Mouse (Mus musculus): ENCODE measurements at regions not wholly inside any gene's neighbourhood (a gene's known extent, or its start where the extent isn't known, plus 50 kb on each side); places are given as distances from the start of the nearest gene placed in this dataset.
"Not testable (repeated sequence)": the region's sequence is repeated elsewhere in the genome, so short reads cannot be mapped to it uniquely, and the experiment has no call there.

DNA sequence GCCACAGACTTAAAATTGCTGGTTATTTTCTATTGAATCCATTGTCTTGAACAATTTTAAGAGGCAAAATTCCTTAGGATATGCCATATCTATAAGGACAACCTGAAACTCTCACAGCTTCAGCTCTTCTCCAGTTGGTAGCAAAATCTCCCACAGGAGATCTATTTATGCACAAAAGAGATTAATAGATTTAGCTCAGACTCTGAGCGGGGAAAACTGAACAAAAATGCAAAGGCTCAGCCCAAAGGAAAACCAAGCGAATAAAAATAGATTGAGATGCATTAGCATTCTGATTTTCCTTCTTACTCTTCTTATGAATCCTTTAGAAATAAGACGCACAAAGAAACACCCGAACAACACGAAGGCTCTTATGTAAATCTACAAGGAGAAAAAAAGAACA, 196.2 kb upstream of the Pcsk5 start:
- ATAC-seq (ENCODE audit: low TSS enrichment), result peak; percentile 92

- ATAC-seq (ENCODE audit: low TSS enrichment), result peak; percentile 52
Observed at GRCm38 (mm10) chr19:18025877-18026276, 188.4 kb upstream of the Pcsk5 start.

DNA sequence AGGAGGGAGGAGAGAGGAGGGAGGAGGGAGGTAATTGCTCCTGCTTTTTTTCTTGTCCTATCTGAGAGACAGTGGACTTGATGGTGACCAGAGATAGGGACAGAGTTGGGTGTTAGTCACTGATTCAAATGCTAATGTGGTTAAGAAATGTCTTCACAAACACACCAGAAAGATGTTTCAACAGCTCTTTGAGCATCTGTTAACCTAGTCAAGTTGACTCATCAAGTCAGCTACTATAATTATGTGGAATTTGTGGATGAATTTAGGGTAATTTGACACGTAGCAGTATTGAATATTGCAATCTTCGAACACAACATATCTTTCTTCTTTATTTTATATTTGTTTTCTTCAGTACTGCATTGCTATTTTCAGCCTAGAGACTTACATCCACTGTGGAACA, 182.9 kb upstream of the Pcsk5 start:
- ATAC-seq (ENCODE audit: low TSS enrichment), result peak; percentile 55

GRCm38 (mm10) chr19:18015371-18015770, 177.9 kb upstream of the Pcsk5 start:
- no peak for ATAC-seq (ENCODE audit: low TSS enrichment)

- ATAC-seq (ENCODE audit: low TSS enrichment), result peak; percentile 79
Observed at GRCm38 (mm10) chr19:18012029-18012428, 174.6 kb upstream of the Pcsk5 start.

DNA sequence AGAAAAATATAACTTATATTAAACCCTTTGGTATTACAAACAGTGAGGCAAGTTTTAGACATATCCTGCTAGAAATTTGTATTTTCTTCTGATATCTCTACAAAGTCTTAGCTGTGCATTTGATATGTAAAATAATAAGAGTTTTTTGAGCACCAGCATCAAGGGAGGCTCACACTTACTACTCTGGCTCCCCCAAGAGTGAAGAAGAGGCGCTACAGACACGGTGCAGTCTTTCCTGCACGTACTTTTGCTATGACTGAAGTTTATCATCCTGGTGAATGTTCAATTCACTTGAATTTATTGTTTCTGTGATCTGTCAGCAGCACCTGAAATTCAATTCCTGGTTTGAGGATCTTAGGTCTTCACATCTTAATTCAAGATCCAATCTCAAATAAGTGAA, 160.1 kb upstream of the Pcsk5 start:
- peak; percentile 67; the same call in 1 of the 2 replicates for ATAC-seq (ENCODE audit: low TSS enrichment)

DNA sequence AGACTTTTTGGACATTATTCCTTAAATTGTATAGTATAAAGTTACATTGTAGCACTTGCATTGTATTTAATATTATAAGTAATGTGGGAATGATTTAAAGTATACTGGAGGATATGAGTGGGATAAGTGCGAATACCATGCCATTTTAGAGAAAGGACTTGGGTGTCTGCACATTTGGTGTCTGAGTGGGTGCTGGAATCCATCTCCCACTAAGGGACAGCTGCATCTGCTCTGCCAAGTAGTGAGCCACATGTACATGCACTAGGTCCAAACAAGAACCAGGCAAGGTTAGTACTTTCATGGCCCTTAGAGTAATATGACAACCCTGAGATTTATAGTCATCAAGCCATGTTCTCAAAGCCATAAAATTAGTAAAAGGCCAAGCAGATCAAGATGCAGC, 146.0 kb upstream of the Pcsk5 start:
- peak; percentile 98 for ATAC-seq (ENCODE audit: low TSS enrichment)

DNA sequence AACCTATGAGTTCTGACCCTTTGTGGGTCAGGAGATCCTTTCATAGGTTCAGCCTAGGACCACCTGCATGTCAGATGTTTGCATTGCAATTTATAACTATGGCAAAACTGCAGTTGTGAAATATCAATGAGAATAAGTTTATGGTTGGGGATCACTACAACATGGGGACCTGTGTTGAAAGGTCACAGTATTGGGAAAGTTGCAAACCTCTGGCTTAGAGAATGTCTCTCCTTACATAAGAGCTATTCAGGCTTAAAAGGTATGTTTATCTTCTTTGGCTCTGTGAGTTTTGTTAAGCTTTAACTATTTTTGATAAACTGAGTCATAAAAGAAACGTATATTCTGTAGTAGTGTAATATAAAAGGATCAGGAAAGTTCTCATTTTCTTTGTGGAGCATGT, 128.1 kb upstream of the Pcsk5 start:
- ATAC-seq (ENCODE audit: low TSS enrichment), result no peak

DNA sequence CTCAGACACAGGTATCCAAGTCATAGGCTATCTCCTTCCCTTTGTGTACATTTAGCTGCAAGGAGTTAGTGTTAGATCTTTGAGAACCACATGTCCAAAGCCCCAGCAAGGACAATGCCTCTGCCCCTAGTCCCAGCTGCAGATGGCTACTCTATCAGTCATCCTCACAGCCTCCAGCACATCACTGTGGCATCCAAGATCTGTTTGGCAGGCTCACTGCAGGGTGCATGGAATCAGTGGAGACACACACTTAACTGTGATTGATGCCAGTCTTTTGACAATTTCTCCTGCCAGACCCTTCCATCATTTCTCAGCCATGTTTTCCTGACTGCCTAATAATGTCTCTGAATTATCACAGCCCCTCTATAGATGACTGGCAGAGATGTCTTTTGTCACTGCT, 121.0 kb upstream of the Pcsk5 start:
- ATAC-seq (ENCODE audit: low TSS enrichment), result no peak

DNA sequence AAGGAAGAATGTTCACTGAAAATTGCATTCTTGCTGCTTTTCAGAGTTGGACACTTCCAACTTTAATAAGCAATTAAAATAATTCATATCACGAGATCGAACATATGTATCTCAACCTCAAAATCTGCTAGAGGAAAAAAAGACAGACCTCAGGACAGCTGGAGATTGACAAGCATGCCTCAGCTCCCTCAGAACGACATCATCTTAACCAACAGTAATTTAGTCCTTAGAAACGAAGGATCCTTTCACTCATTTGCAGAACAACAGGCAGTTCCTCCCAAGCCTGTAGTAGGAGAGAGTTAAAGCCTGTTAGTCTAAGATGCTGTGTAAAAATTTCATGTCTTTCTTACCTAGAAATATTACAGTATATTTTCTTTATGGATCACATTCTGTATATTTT, 95.2 kb upstream of the Pcsk5 start:
- ATAC-seq (ENCODE audit: low TSS enrichment), result no peak

DNA sequence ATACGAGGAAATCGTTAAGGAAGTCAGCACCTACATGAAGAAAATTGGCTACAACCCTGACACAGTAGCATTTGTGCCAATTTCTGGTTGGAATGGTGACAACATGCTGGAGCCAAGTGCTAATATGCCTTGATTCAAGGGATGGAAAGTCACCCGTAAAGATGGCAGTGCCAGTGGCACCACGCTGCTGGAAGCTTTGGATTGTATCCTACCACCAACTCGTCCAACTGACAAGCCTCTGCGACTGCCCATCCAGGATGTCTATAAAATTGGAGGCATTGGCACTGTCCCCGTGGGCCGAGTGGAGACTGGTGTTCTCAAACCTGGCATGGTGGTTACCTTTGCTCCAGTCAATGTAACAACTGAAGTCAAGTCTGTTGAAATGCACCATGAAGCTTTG, 89.7 kb upstream of the Pcsk5 start:
- not testable (repeated sequence) for ATAC-seq (ENCODE audit: low TSS enrichment)

GRCm38 (mm10) chr19:17907579-17907978, 70.1 kb upstream of the Pcsk5 start:
- peak; percentile 92 for ATAC-seq (ENCODE audit: low TSS enrichment)

GRCm38 (mm10) chr19:17904120-17904519, 66.7 kb upstream of the Pcsk5 start:
- ATAC-seq (ENCODE audit: low TSS enrichment), result no peak

DNA sequence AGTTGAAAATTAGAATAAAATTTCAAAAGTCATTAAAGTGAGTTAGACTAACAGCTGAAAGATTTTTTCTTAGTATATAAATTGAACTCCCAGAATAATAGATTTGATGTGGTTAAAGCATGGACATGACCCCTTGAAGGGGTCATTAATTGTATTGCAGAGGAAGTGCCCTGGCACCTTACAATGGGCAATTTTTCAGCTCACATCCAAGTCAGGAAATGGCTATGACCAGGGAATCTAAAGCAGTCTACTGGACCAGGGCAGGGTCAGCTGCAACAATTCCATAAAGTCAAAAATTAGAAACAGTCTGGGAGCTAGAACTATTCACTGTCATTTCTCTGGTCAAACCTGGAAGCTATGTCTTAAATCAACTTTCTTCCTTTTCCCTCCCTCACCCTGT, 55.2 kb upstream of the Pcsk5 start:
- no peak for ATAC-seq (ENCODE audit: low TSS enrichment)

Measured in frontal cortex, adult (tissue).